Mouse (Mus musculus) ES-Bruce4 (cell line): ENCODE measurements around the gene Rubcn.

Experiments
- CTCF ChIP-seq: IDR thresholded peaks from one replicate; pipeline ENCODE4 v1.8.1; 2011; ENCODE audit warnings: low read depth, low read length
- POLR2A ChIP-seq: IDR thresholded peaks from one replicate; pipeline ENCODE4 v1.8.1; 2011; ENCODE audit warnings: low read length; ENCODE audit not compliant: insufficient read depth

DNA sequence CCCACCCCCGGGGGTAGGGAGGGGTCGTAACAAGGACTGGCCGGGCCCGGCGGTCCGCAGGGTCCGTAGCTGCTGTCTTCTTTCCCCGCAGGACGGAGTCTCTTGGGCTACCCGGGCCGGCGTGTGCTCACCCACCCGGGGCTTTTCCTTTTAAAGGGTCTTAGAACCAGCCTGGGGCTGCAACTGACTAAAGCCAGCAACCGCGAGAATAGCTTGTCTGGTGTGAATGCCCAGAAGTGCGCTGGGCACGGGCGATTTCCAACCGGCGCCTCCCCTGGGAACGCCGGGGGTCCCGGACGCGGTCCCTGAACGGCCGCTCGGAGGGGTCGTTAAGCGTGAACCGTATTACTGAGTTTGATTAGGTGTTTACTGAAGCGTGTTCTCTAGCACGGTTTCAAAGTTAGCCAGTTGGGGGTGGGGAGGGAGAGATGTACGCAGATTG, 612 bp upstream of the Rubcn start:
- TF ChIP-seq CTCF (no peak), POLR2A (no peak)
